Mouse (Mus musculus): Measurements from ENCODE around the gene Atp5d. TPM values are rescaled to one million over a fixed set of nuclear protein-coding genes. Genes with fewer than 3 reads are reported as not detected.

Atp5d gene
- polyA plus RNA-seq, 1 experiment from 2014 or later, result 582 TPM

GRCm38 (mm10) chr10:80100982-80101381 is 37.5 kb upstream of the Atp5d start:
- Histone ChIP-seq H3K9ac (ENCODE audit: low read depth, low read length) (no peak overlapping the region), H3K36me3 (ENCODE audit: control insufficient read depth, insufficient read depth, low read length) (no peaks in the 10 kb centered on the region), H3K27me3 (ENCODE audit: control insufficient read depth, insufficient read depth, low read length) (no peaks in the 10 kb centered on the region), H3K27ac (ENCODE audit: low read depth, low read length) (no peak overlapping the region), H3K4me3 (ENCODE audit: low read length) (peak overlapping the region; percentile 95; the same call in 1 of the 2 replicates), H3K4me2 (replicated peaks; ENCODE audit: low read depth, low read length) (peak overlapping the region; percentile 92), H3K9me3 (ENCODE audit: control insufficient read depth, low read length) (no peaks in the 10 kb centered on the region), H3K4me1 (ENCODE audit: control insufficient read depth, insufficient read depth, low read length) (peaks cover 31% of the 10 kb centered on the region)
- 30% methylated on average over 11 of the region's 11 CpGs for WGBS
- peak; percentile 14; the same call in 1 of the 2 replicates for ATAC-seq (ENCODE audit: low FRiP score, low TSS enrichment)

- Histone ChIP-seq H3K27me3 (ENCODE audit: control insufficient read depth, insufficient read depth, low read length) (no peaks in the 10 kb centered on the region), H3K4me3 (ENCODE audit: low read length) (peak overlapping the region; percentile 95), H3K9ac (ENCODE audit: low read depth, low read length) (peak overlapping the region; percentile 91), H3K4me1 (ENCODE audit: control insufficient read depth, insufficient read depth, low read length) (peaks cover 25% of the 10 kb centered on the region), H3K9me3 (ENCODE audit: control insufficient read depth, low read length) (no peaks in the 10 kb centered on the region), H3K27ac (ENCODE audit: low read depth, low read length) (peak overlapping the region; percentile 73), H3K4me2 (replicated peaks; ENCODE audit: low read depth, low read length) (peak overlapping the region; percentile 92), H3K36me3 (ENCODE audit: control insufficient read depth, insufficient read depth, low read length) (no peaks in the 10 kb centered on the region)
- ATAC-seq (ENCODE audit: low FRiP score, low TSS enrichment), result peak; percentile 86
- WGBS, result under 1% methylated on average over 58 of the region's 59 CpGs
Measured at GRCm38 (mm10) chr10:80102216-80102915, 36.1 kb upstream of the Atp5d start.

GRCm38 (mm10) chr10:80103032-80103431 is 35.4 kb upstream of the Atp5d start:
- H3K36me3 ChIP-seq (ENCODE audit: control insufficient read depth, insufficient read depth, low read length), result no peaks in the 10 kb centered on the region
- H3K27me3 ChIP-seq (ENCODE audit: control insufficient read depth, insufficient read depth, low read length), result no peaks in the 10 kb centered on the region
- H3K4me1 ChIP-seq (ENCODE audit: control insufficient read depth, insufficient read depth, low read length), result peaks cover 20% of the 10 kb centered on the region
- H3K9me3 ChIP-seq (ENCODE audit: control insufficient read depth, low read length), result no peaks in the 10 kb centered on the region
- WGBS, result 83% methylated on average over 2 of the region's 2 CpGs
- H3K9ac ChIP-seq (ENCODE audit: low read depth, low read length), result 0 out of 2 replicates have a peak overlapping the region, but pooled peaks have one; percentile 91
- H3K27ac ChIP-seq (ENCODE audit: low read depth, low read length), result peak overlapping the region; percentile 73
- no peak for ATAC-seq (ENCODE audit: low FRiP score, low TSS enrichment)
- H3K4me2 ChIP-seq (replicated peaks; ENCODE audit: low read depth, low read length), result no peak overlapping the region; the same call in 1 of the 2 replicates
- peak overlapping the region; percentile 95; the same call in 1 of the 2 replicates for H3K4me3 ChIP-seq (ENCODE audit: low read length)

- H3K9ac ChIP-seq (ENCODE audit: low read depth, low read length), result no peak overlapping the region
- H3K4me3 ChIP-seq (ENCODE audit: low read length), result no peak overlapping the region
- H3K4me1 ChIP-seq (ENCODE audit: control insufficient read depth, insufficient read depth, low read length), result peaks cover 20% of the 10 kb centered on the region
- no peak overlapping the region for H3K4me2 ChIP-seq (replicated peaks; ENCODE audit: low read depth, low read length)
- H3K36me3 ChIP-seq (ENCODE audit: control insufficient read depth, insufficient read depth, low read length), result no peaks in the 10 kb centered on the region
- H3K9me3 ChIP-seq (ENCODE audit: control insufficient read depth, low read length), result no peaks in the 10 kb centered on the region
- 76% methylated on average over 3 of the region's 3 CpGs for WGBS
- no peak overlapping the region for H3K27ac ChIP-seq (ENCODE audit: low read depth, low read length)
- no peak for ATAC-seq (ENCODE audit: low FRiP score, low TSS enrichment)
- H3K27me3 ChIP-seq (ENCODE audit: control insufficient read depth, insufficient read depth, low read length), result no peaks in the 10 kb centered on the region
Measured at GRCm38 (mm10) chr10:80104181-80104580, 34.3 kb upstream of the Atp5d start.

GRCm38 (mm10) chr10:80105460-80105859 is 33.0 kb upstream of the Atp5d start, which contains the start of gene Sbno2:
TSS of gene Sbno2 (minus strand) at chr10:80105571.
- H3K4me2 ChIP-seq (replicated peaks; ENCODE audit: low read depth, low read length), result no peak within 1 kb of the TSS
- H3K27ac ChIP-seq (ENCODE audit: low read depth, low read length), result no peak within 1 kb of the TSS
- H3K9me3 ChIP-seq (ENCODE audit: control insufficient read depth, low read length), result no peaks in the 10 kb centered on the region

GRCm38 (mm10) chr10:80105926-80106325 is 32.5 kb upstream of the Atp5d start:
- no peak overlapping the region for H3K4me2 ChIP-seq (replicated peaks; ENCODE audit: low read depth, low read length)
- H3K4me3 ChIP-seq (ENCODE audit: low read length), result no peak overlapping the region
- no peaks in the 10 kb centered on the region for H3K27me3 ChIP-seq (ENCODE audit: control insufficient read depth, insufficient read depth, low read length)
- H3K9me3 ChIP-seq (ENCODE audit: control insufficient read depth, low read length), result no peaks in the 10 kb centered on the region
- no peak overlapping the region for H3K9ac ChIP-seq (ENCODE audit: low read depth, low read length)
- WGBS, result 73% methylated on average over 5 of the region's 5 CpGs
- H3K36me3 ChIP-seq (ENCODE audit: control insufficient read depth, insufficient read depth, low read length), result no peaks in the 10 kb centered on the region
- no peak overlapping the region for H3K27ac ChIP-seq (ENCODE audit: low read depth, low read length)
- H3K4me1 ChIP-seq (ENCODE audit: control insufficient read depth, insufficient read depth, low read length), result peaks cover 15% of the 10 kb centered on the region
- no peak for ATAC-seq (ENCODE audit: low FRiP score, low TSS enrichment)

More at GRCm38 (mm10) chr10:80105460-80105859, 33.0 kb upstream of the Atp5d start, which contains the start of gene Sbno2:
- 79% methylated on average over 5 of the region's 5 CpGs for WGBS
- H3K36me3 ChIP-seq (ENCODE audit: control insufficient read depth, insufficient read depth, low read length), result no peaks in the 10 kb centered on the region
- H3K4me1 ChIP-seq (ENCODE audit: control insufficient read depth, insufficient read depth, low read length), result peaks cover 20% of the 10 kb centered on the region
- no peak within 1 kb of the TSS for H3K9ac ChIP-seq (ENCODE audit: low read depth, low read length)
- no peaks in the 10 kb centered on the region for H3K27me3 ChIP-seq (ENCODE audit: control insufficient read depth, insufficient read depth, low read length)
- ATAC-seq (ENCODE audit: low FRiP score, low TSS enrichment), result no peak
- no peak within 1 kb of the TSS for H3K4me3 ChIP-seq (ENCODE audit: low read length)

- H3K4me1 ChIP-seq (ENCODE audit: control insufficient read depth, insufficient read depth, low read length), result 0 out of 2 replicates have a peak, but pooled peaks cover 3% of the 10 kb centered on the region
- H3K36me3 ChIP-seq (ENCODE audit: control insufficient read depth, insufficient read depth, low read length), result no peaks in the 10 kb centered on the region
- H3K9ac ChIP-seq (ENCODE audit: low read depth, low read length), result no peak overlapping the region
- 61% methylated on average over 6 of the region's 6 CpGs for WGBS
- H3K27me3 ChIP-seq (ENCODE audit: control insufficient read depth, insufficient read depth, low read length), result no peaks in the 10 kb centered on the region
- no peak overlapping the region for H3K4me2 ChIP-seq (replicated peaks; ENCODE audit: low read depth, low read length)
- no peak overlapping the region for H3K27ac ChIP-seq (ENCODE audit: low read depth, low read length)
- no peaks in the 10 kb centered on the region for H3K9me3 ChIP-seq (ENCODE audit: control insufficient read depth, low read length)
- no peak overlapping the region for H3K4me3 ChIP-seq (ENCODE audit: low read length)
- no peak for ATAC-seq (ENCODE audit: low FRiP score, low TSS enrichment)
Measured at GRCm38 (mm10) chr10:80107678-80108077, 30.8 kb upstream of the Atp5d start.

GRCm38 (mm10) chr10:80114341-80115284 is 23.8 kb upstream of the Atp5d start:
- Histone ChIP-seq H3K27ac (ENCODE audit: low read depth, low read length) (peak overlapping the region; percentile 86), H3K4me1 (ENCODE audit: control insufficient read depth, insufficient read depth, low read length) (peaks cover 22% of the 10 kb centered on the region), H3K27me3 (ENCODE audit: control insufficient read depth, insufficient read depth, low read length) (no peaks in the 10 kb centered on the region), H3K36me3 (ENCODE audit: control insufficient read depth, insufficient read depth, low read length) (peaks cover 11% of the 10 kb centered on the region), H3K9me3 (ENCODE audit: control insufficient read depth, low read length) (no peaks in the 10 kb centered on the region), H3K4me3 (ENCODE audit: low read length) (peak overlapping the region; percentile 93), H3K9ac (ENCODE audit: low read depth, low read length) (peak overlapping the region; percentile 54), H3K4me2 (replicated peaks; ENCODE audit: low read depth, low read length) (peak overlapping the region; percentile 45)
- 2% methylated on average over 27 of the region's 27 CpGs for WGBS
- ATAC-seq (ENCODE audit: low FRiP score, low TSS enrichment), result peak; percentile 63
